Mouse (Mus musculus) neural tube, embryonic 11.5 days (tissue): ENCODE data around the gene Spata1. TPM values are rescaled to one million over a fixed set of nuclear protein-coding genes. Genes with fewer than 3 reads are reported as not detected.

Experiments
- ATAC-seq: fragments of 200-750 bp; cut with Nextera tagmentation; 2 replicates; pipeline ENCODE4 v1.8.0; 2017; ENCODE audit warnings: moderate number of reproducible peaks, mild to moderate bottlenecking, moderate TSS enrichment, moderate library complexity; ENCODE audit not compliant: insufficient read depth, low FRiP score, low TSS enrichment
- DNase-seq: peaks from one replicate; pipeline ENCODE4 v3.0.0-alpha.2; 2015; ENCODE audit warnings: low spot score
- H3K27ac ChIP-seq: fragments of 300-500 bp; sonication (generic); 2 replicates; pipeline ENCODE4 v1.5.1; 2014; ENCODE audit warnings: low read depth, mild to moderate bottlenecking, low read length
- H3K27me3 ChIP-seq: fragments of 300-500 bp; sonication (generic); 2 replicates; pipeline ENCODE4 v1.6.1; 2014; ENCODE audit warnings: mild to moderate bottlenecking, low read length, mixed read lengths; ENCODE audit not compliant: control insufficient read depth, insufficient read depth
- H3K36me3 ChIP-seq: fragments of 300-500 bp; sonication (generic); 2 replicates; pipeline ENCODE4 v1.6.1; 2014; ENCODE audit warnings: mild to moderate bottlenecking, low read length, moderate library complexity, mixed read lengths; ENCODE audit not compliant: control insufficient read depth, insufficient read depth
- H3K4me1 ChIP-seq: fragments of 300-500 bp; sonication (generic); 2 replicates; pipeline ENCODE4 v1.6.1; 2014; ENCODE audit warnings: low read length, mixed read lengths; ENCODE audit not compliant: control insufficient read depth, insufficient read depth
- H3K4me2 ChIP-seq: fragments of 300-500 bp; sonication (generic); 2 replicates; pipeline ENCODE4 v1.6.1; 2014; ENCODE audit warnings: low read depth, mild to moderate bottlenecking, moderate library complexity
- H3K4me3 ChIP-seq: fragments of 300-500 bp; sonication (generic); 2 replicates; pipeline ENCODE4 v1.5.1; 2014; ENCODE audit warnings: low read depth, low read length
- H3K9ac ChIP-seq: fragments of 300-500 bp; sonication (generic); 2 replicates; pipeline ENCODE4 v1.6.1; 2014; ENCODE audit warnings: mild to moderate bottlenecking, low read length
- H3K9me3 ChIP-seq: fragments of 300-500 bp; sonication (generic); 2 replicates; pipeline ENCODE4 v1.6.1; 2016; ENCODE audit warnings: low read length; ENCODE audit not compliant: control insufficient read depth
- WGBS: fragments of 180-500 bp; shearing (Covaris S2); extraction: QIAGEN DNeasy Blood & Tissue Kit; methylation state at CpG from one replicate; pipeline ENCODE4 v1.1.7; 2014; 5-methylcytosine and 5-hydroxymethylcytosine counted together
- polyA plus RNA-seq: library from polyadenylated mRNA; unstranded; fragments of >200 nt; fragmentation: Nextera tagmentation; extraction: Ambion mirVana; gene quantifications from 2 replicates; pipeline ENCODE4 v1.2.1, GENCODE M21; 2014

Spata1 gene
- polyA plus RNA-seq, 1 experiment from 2014 or later, result 5.7 TPM

GRCm38 (mm10) chr3:146473741-146474140, 25.8 kb downstream of the Spata1 start:
- ATAC-seq (no peak), DNase-seq (no peak)
- Histone ChIP-seq H3K9ac (no peak overlapping the region), H3K36me3 (no peaks in the 10 kb centered on the region), H3K4me1 (no peaks in the 10 kb centered on the region), H3K4me3 (no peak overlapping the region), H3K27ac (no peak overlapping the region), H3K27me3 (no peaks in the 10 kb centered on the region), H3K4me2 (no peak overlapping the region), H3K9me3 (no peaks in the 10 kb centered on the region)

- ATAC-seq, result no peak
- H3K4me3 ChIP-seq, result no peak overlapping the region
- 78% methylated on average over 4 of the region's 4 CpGs for WGBS
- no peak for DNase-seq
- no peaks in the 10 kb centered on the region for H3K9me3 ChIP-seq
- no peak overlapping the region for H3K27ac ChIP-seq
- no peaks in the 10 kb centered on the region for H3K36me3 ChIP-seq
- no peak overlapping the region for H3K4me2 ChIP-seq
- H3K4me1 ChIP-seq, result no peaks in the 10 kb centered on the region
- H3K9ac ChIP-seq, result no peak overlapping the region
- no peaks in the 10 kb centered on the region for H3K27me3 ChIP-seq
Observed at GRCm38 (mm10) chr3:146472657-146473056, 26.9 kb downstream of the Spata1 start.

- Histone ChIP-seq H3K27ac (no peak overlapping the region), H3K27me3 (no peaks in the 10 kb centered on the region), H3K9ac (no peak overlapping the region), H3K4me3 (no peak overlapping the region), H3K9me3 (no peaks in the 10 kb centered on the region), H3K4me1 (no peaks in the 10 kb centered on the region), H3K36me3 (no peaks in the 10 kb centered on the region), H3K4me2 (no peak overlapping the region)
- WGBS, result 83% methylated on average over 2 of the region's 2 CpGs
- ATAC-seq (no peak), DNase-seq (no peak)
Observed at GRCm38 (mm10) chr3:146469226-146469625, 30.3 kb downstream of the Spata1 start.

- ATAC-seq (no peak), DNase-seq (no peak)
- H3K9me3 ChIP-seq, result no peaks in the 10 kb centered on the region
- no peaks in the 10 kb centered on the region for H3K36me3 ChIP-seq
- no peak overlapping the region for H3K9ac ChIP-seq
- no peak overlapping the region for H3K4me3 ChIP-seq
- no peak overlapping the region for H3K4me2 ChIP-seq
- 72% methylated on average over 2 of the region's 2 CpGs for WGBS
- H3K27ac ChIP-seq, result no peak overlapping the region
- H3K4me1 ChIP-seq, result no peaks in the 10 kb centered on the region
- no peaks in the 10 kb centered on the region for H3K27me3 ChIP-seq
Observed at GRCm38 (mm10) chr3:146462939-146463338, 36.6 kb downstream of the Spata1 start.

- 89% methylated on average over 5 of the region's 5 CpGs for WGBS
- Histone ChIP-seq H3K27ac (no peak overlapping the region), H3K4me3 (no peak overlapping the region), H3K4me1 (no peaks in the 10 kb centered on the region), H3K9me3 (no peaks in the 10 kb centered on the region), H3K4me2 (no peak overlapping the region), H3K36me3 (no peaks in the 10 kb centered on the region), H3K27me3 (no peaks in the 10 kb centered on the region), H3K9ac (no peak overlapping the region)
- no peak for DNase-seq
- no peak for ATAC-seq
Observed at GRCm38 (mm10) chr3:146451375-146451774, 48.2 kb downstream of the Spata1 start.

- no peaks in the 10 kb centered on the region for H3K9me3 ChIP-seq
- no peaks in the 10 kb centered on the region for H3K4me1 ChIP-seq
- no peak overlapping the region for H3K27ac ChIP-seq
- peak; percentile 95 for DNase-seq
- no peaks in the 10 kb centered on the region for H3K27me3 ChIP-seq
- no peaks in the 10 kb centered on the region for H3K36me3 ChIP-seq
- H3K4me2 ChIP-seq, result peak overlapping the region; percentile 76
- H3K4me3 ChIP-seq, result peak overlapping the region; percentile 48
- H3K9ac ChIP-seq, result peak overlapping the region; percentile 67
- 0% methylated on average over 29 of the region's 29 CpGs for WGBS
- ATAC-seq, result peak; percentile 99
Observed at GRCm38 (mm10) chr3:146450371-146450841, 49.1 kb downstream of the Spata1 start.

DNA sequence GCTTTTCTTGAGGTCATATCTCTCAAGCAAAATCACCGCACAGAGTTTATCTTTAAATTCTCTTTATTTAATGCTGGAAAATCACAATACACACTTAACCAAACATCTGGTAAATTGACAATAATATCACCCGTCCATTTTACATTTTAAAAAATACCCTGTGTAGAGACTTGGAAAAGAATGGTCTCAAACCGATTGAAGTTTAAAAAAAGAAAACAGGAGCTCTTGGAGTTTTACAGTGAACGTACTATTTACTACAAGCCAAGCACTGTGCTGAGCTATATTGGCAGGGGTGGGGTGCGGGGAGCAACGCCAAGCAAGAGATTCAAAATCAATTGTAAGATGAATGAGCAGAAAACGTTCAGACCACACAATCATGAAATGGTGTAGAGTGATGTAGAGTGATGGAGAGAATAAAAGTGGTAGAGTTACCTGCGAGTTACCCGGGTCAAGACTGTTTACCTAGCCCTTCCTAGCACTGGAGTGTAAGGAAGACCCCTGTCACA, 49.8 kb downstream of the Spata1 start, which contains the start of gene Ctbs:
Ctbs (plus strand) TSS at position 51 of the 506 bp plus-strand sequence.
- Histone ChIP-seq H3K27ac (no peak within 1 kb of the TSS), H3K27me3 (no peaks in the 10 kb centered on the region), H3K4me3 (peak within 1 kb of the TSS; percentile 48), H3K36me3 (no peaks in the 10 kb centered on the region), H3K4me1 (no peaks in the 10 kb centered on the region), H3K9ac (peak within 1 kb of the TSS; percentile 67), H3K9me3 (no peaks in the 10 kb centered on the region), H3K4me2 (peak within 1 kb of the TSS; percentile 76)
- DNase-seq (no peak), ATAC-seq (no peak)
- WGBS, result 56% methylated on average over 9 of the region's 9 CpGs

- Histone ChIP-seq H3K36me3 (no peaks in the 10 kb centered on the region), H3K4me3 (no peak overlapping the region), H3K4me2 (no peak overlapping the region), H3K9ac (0 out of 2 replicates have a peak overlapping the region, but pooled peaks have one; percentile 1), H3K4me1 (no peaks in the 10 kb centered on the region), H3K9me3 (no peaks in the 10 kb centered on the region), H3K27ac (no peak overlapping the region), H3K27me3 (no peaks in the 10 kb centered on the region)
- DNase-seq (no peak), ATAC-seq (no peak)
- whole genome bisulfite sequencing, result 85% methylated on average over 6 of the region's 6 CpGs
Observed at GRCm38 (mm10) chr3:146448969-146449368, 50.6 kb downstream of the Spata1 start.

- Histone ChIP-seq H3K4me1 (no peaks in the 10 kb centered on the region), H3K27me3 (no peaks in the 10 kb centered on the region), H3K4me2 (no peak overlapping the region), H3K9ac (no peak overlapping the region), H3K4me3 (no peak overlapping the region), H3K9me3 (no peaks in the 10 kb centered on the region), H3K36me3 (no peaks in the 10 kb centered on the region), H3K27ac (no peak overlapping the region)
- DNase-seq, result no peak
- 90% methylated on average over 10 of the region's 10 CpGs for WGBS
- no peak for ATAC-seq
Observed at GRCm38 (mm10) chr3:146448372-146448771, 51.2 kb downstream of the Spata1 start.
